Mouse (Mus musculus) embryonic facial prominence, embryonic 12.5 days (tissue): ENCODE results near the gene Olfr1396. TPM values are rescaled to one million over a fixed set of nuclear protein-coding genes. Genes with fewer than 3 reads are reported as not detected.

Experiments
- ATAC-seq: fragments of 200-750 bp; cut with Nextera tagmentation; 2 replicates; pipeline ENCODE4 v1.8.0; 2017; ENCODE audit not compliant: insufficient number of reproducible peaks, insufficient read depth, low FRiP score, low TSS enrichment
- H3K27ac ChIP-seq: fragments of 300-500 bp; sonication (generic); 2 replicates; pipeline ENCODE4 v1.5.1; 2016; ENCODE audit warnings: mild to moderate bottlenecking
- H3K27me3 ChIP-seq: fragments of 300-500 bp; sonication (generic); 2 replicates; pipeline ENCODE4 v1.6.1; 2016; ENCODE audit warnings: mild to moderate bottlenecking, moderate library complexity
- H3K36me3 ChIP-seq: fragments of 300-500 bp; sonication (generic); 2 replicates; pipeline ENCODE4 v1.6.1; 2016; ENCODE audit warnings: mild to moderate bottlenecking
- H3K4me1 ChIP-seq: fragments of 300-500 bp; sonication (generic); 2 replicates; pipeline ENCODE4 v1.6.1; 2016
- H3K4me2 ChIP-seq: fragments of 300-500 bp; sonication (generic); replicated peaks from 2 replicates; pipeline ENCODE4 v1.6.1; 2016; ENCODE audit warnings: mild to moderate bottlenecking, moderate library complexity
- H3K4me3 ChIP-seq: fragments of 300-500 bp; sonication (generic); 2 replicates; pipeline ENCODE4 v1.5.1; 2016; ENCODE audit warnings: mild to moderate bottlenecking
- H3K9ac ChIP-seq: fragments of 300-500 bp; sonication (generic); 2 replicates; pipeline ENCODE4 v1.6.1; 2016; ENCODE audit warnings: mild to moderate bottlenecking, moderate library complexity
- H3K9me3 ChIP-seq: fragments of 300-500 bp; sonication (generic); 2 replicates; pipeline ENCODE4 v1.6.1; 2016; ENCODE audit warnings: mild to moderate bottlenecking, moderate library complexity
- WGBS: fragments of 180-500 bp; shearing (Covaris S2); methylation state at CpG from one replicate; pipeline ENCODE4 v1.1.7; 2016; 5-methylcytosine and 5-hydroxymethylcytosine counted together
- polyA plus RNA-seq: library from polyadenylated mRNA; unstranded; fragments of >200 nt; fragmentation: Nextera tagmentation; extraction: Ambion mirVana; gene quantifications from 2 replicates; pipeline ENCODE4 v1.2.1, GENCODE M21; 2016

Gene Olfr1396
- polyA plus RNA-seq: not detected in 2 replicates

- H3K9me3 ChIP-seq: no peaks in the 10 kb centered on the region
- no peak within 1 kb of the TSS for H3K4me2 ChIP-seq
- H3K4me3 ChIP-seq: no peak within 1 kb of the TSS
- H3K27ac ChIP-seq: no peak within 1 kb of the TSS
- H3K27me3 ChIP-seq: no peaks in the 10 kb centered on the region
- no peak for ATAC-seq
- no peaks in the 10 kb centered on the region for H3K36me3 ChIP-seq
- H3K4me1 ChIP-seq: no peaks in the 10 kb centered on the region
- H3K9ac ChIP-seq: no peak within 1 kb of the TSS
These were observed at the start of gene Olfr1396 for GRCm38 (mm10) chr11:49114774-49115173. TSS of gene Olfr1396 (minus strand) at chr11:49114874.

DNA sequence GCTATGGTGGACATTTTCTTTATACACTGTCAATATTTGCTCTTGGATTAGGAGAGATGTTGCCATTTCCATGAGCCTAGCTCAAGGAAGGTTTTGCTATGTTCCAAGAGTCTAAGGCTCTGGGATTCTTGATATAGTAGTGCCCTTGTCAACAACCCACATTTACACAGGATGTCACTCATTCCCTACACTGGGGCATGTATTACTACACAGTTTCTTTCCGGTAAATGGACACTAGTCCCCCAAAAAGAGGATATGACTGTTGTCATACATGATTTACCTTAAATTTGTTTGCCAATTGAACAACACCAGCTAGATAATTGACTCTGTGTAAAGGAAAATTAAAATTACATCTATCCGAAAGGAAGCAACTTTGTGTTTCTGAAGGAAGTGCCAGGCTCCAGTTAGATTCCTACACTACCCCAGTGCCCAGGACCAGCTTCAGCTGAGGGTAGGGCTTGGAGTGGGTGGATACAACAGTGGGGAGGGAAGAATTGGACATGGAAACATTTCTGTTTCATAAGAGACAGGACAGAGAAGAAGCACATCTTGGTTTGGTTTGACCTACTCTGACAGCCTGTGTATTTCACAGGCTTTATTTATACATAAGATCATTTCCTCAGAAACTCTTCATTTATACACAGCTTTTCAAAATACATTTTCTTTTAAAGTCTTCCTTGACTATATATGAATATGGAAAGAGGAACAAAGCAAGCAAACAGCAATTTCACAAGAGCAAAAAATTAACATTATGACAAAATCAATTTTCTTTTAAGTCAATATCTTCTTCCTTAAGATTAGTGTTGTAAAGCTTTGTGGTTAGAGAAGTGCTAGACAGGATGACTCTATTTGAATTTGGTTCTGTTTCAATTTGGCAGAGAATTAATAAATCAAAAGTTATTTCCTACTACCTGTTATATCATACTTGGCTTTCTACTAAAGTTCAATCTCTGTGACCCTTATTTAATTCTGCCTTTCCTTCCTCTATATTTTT, 42.4 kb upstream of the Olfr1396 start:
- Histone ChIP-seq H3K4me2 (no peak overlapping the region), H3K4me1 (no peaks in the 10 kb centered on the region), H3K36me3 (no peaks in the 10 kb centered on the region), H3K4me3 (no peak overlapping the region), H3K9me3 (no peaks in the 10 kb centered on the region), H3K9ac (no peak overlapping the region), H3K27me3 (no peaks in the 10 kb centered on the region), H3K27ac (no peak overlapping the region)
- 89% methylated on average over 2 of the region's 2 CpGs for WGBS
- ATAC-seq: no peak

DNA sequence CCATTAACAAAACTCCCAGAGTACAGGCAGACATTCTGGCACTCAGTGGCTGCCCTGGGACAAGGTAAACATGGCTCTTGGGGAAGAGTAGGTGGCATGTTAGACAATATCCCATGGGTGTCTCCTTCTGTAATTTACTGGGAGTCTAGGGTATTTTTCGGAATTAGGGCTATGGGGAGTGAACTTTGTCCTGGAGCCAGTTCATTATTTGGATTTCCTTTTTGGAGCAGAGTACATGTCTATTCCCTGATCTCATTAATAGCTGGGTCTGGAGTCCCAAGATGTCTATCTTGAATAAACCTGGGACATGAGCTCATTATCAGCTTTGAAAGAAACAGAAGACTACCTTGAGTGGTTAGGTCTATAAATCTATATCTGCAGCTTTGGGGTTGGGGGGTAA, 39.4 kb upstream of the Olfr1396 start, which contains the start of gene Olfr1394:
Olfr1394 (plus strand) TSS at position 301 of the 400 bp plus-strand sequence.
- 83% methylated on average over 1 of the region's 1 CpGs for WGBS
- Histone ChIP-seq H3K9ac (no peak within 1 kb of the TSS), H3K4me1 (no peaks in the 10 kb centered on the region), H3K27me3 (no peaks in the 10 kb centered on the region), H3K9me3 (no peaks in the 10 kb centered on the region), H3K4me3 (no peak within 1 kb of the TSS), H3K4me2 (no peak within 1 kb of the TSS), H3K36me3 (no peaks in the 10 kb centered on the region), H3K27ac (no peak within 1 kb of the TSS)
- ATAC-seq: no peak

GRCm38 (mm10) chr11:49141974-49142373, 27.3 kb upstream of the Olfr1396 start, which contains the start of gene Olfr1395:
TSS of gene Olfr1395 (plus strand) at chr11:49142274.
- no peak within 1 kb of the TSS for H3K9ac ChIP-seq
- H3K36me3 ChIP-seq: no peaks in the 10 kb centered on the region
- no peak within 1 kb of the TSS for H3K4me2 ChIP-seq
- no peak for ATAC-seq
- H3K4me3 ChIP-seq: no peak within 1 kb of the TSS
- H3K27ac ChIP-seq: no peak within 1 kb of the TSS
- H3K27me3 ChIP-seq: no peaks in the 10 kb centered on the region
- 90% methylated on average over 6 of the region's 6 CpGs for WGBS
- no peaks in the 10 kb centered on the region for H3K4me1 ChIP-seq
- H3K9me3 ChIP-seq: no peaks in the 10 kb centered on the region

DNA sequence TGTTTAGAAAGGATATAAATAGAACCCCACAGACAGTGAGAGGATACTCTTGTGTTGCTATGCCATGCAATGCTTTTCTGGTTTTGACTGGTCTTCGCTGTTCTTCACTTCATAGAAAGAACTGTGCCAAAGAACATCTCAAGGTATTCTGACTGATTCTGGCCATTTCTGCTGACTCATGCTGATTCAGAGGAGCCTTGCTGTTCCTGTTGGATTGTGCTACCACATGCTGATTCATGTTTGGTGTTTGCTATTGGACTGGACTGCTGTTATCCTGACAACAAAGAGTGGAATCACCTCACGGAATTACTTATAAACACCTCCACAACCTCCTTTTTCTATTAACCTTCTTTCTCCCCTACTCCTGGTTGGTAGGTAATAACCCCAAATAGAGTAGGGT, 9.5 kb upstream of the Olfr1396 start:
- no peak overlapping the region for H3K4me3 ChIP-seq
- H3K4me2 ChIP-seq: no peak overlapping the region
- H3K9me3 ChIP-seq: no peaks in the 10 kb centered on the region
- H3K4me1 ChIP-seq: no peaks in the 10 kb centered on the region
- no peaks in the 10 kb centered on the region for H3K36me3 ChIP-seq
- no peak overlapping the region for H3K9ac ChIP-seq
- 84% methylated on average over 2 of the region's 2 CpGs for WGBS
- no peaks in the 10 kb centered on the region for H3K27me3 ChIP-seq
- no peak overlapping the region for H3K27ac ChIP-seq
- ATAC-seq: no peak

- 74% methylated on average over 3 of the region's 3 CpGs for WGBS
- H3K27ac ChIP-seq: no peak overlapping the region
- ATAC-seq: no peak
- H3K4me3 ChIP-seq: no peak overlapping the region
- H3K27me3 ChIP-seq: no peaks in the 10 kb centered on the region
- no peaks in the 10 kb centered on the region for H3K4me1 ChIP-seq
- H3K9me3 ChIP-seq: no peaks in the 10 kb centered on the region
- H3K4me2 ChIP-seq: no peak overlapping the region
- no peak overlapping the region for H3K9ac ChIP-seq
- no peaks in the 10 kb centered on the region for H3K36me3 ChIP-seq
These were observed 5.0 kb upstream of the Olfr1396 start for GRCm38 (mm10) chr11:49119635-49120034.

DNA sequence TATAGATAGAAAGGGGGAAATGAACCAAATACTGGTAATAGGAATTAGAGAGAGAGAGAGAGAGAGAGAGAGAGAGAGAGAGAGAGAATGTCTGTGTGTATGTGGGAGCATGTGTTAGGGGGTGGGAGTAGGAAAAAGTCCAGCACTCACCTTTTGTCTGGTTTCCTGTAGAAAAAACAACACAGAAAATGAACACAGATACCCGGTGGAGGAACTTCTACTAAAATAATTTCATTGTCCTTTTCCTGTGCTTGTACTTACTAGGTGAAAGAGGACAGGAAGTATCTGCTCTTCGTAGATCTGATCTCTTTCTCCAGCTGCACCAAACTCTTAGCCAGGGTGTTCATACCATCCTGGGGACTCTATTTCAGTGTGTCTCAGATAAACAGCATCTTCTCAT, 516 bp downstream of the Olfr1396 start:
- no peak overlapping the region for H3K4me3 ChIP-seq
- H3K36me3 ChIP-seq: no peaks in the 10 kb centered on the region
- H3K27ac ChIP-seq: no peak overlapping the region
- no peak for ATAC-seq
- H3K9ac ChIP-seq: no peak overlapping the region
- H3K4me2 ChIP-seq: no peak overlapping the region
- WGBS: 71% methylated on average over 2 of the region's 2 CpGs
- no peaks in the 10 kb centered on the region for H3K27me3 ChIP-seq
- no peaks in the 10 kb centered on the region for H3K4me1 ChIP-seq
- H3K9me3 ChIP-seq: no peaks in the 10 kb centered on the region

DNA sequence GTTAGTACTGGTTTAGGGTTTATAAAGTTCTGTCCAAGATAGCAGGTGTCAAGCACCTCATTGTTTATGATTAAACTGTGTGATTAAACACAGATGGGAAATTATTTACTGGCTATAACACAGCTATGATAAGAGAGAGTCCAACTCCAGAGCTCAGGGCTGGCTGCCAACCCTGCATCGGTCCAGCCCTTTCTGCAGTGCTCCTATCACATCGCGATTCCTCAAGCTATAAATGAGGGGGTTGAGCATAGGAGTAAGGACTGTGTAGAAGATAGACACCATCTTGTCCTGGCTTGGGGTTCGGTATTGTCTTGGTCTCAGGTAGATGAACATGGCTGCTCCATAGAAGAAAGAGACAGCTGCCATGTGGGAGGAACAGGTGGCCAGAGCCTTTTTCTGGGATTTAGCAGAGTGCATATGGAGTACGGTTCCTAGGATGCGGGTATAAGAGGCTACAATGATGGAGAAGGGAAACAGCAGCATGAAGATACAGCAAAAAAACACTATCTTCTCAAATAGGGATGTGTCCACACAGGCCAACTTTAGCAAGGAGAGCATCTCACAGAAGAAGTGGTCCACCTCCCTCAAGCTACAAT, 2.0 kb downstream of the Olfr1396 start:
- H3K27ac ChIP-seq: no peak overlapping the region
- no peak overlapping the region for H3K9ac ChIP-seq
- H3K4me3 ChIP-seq: no peak overlapping the region
- no peaks in the 10 kb centered on the region for H3K4me1 ChIP-seq
- no peak overlapping the region for H3K4me2 ChIP-seq
- 87% methylated on average over 6 of the region's 6 CpGs for WGBS
- no peak for ATAC-seq
- no peaks in the 10 kb centered on the region for H3K36me3 ChIP-seq
- no peaks in the 10 kb centered on the region for H3K27me3 ChIP-seq
- H3K9me3 ChIP-seq: no peaks in the 10 kb centered on the region

- H3K4me3 ChIP-seq: no peak overlapping the region
- H3K27me3 ChIP-seq: no peaks in the 10 kb centered on the region
- no peaks in the 10 kb centered on the region for H3K4me1 ChIP-seq
- 57% methylated on average over 1 of the region's 1 CpGs for WGBS
- H3K9ac ChIP-seq: no peak overlapping the region
- no peaks in the 10 kb centered on the region for H3K36me3 ChIP-seq
- no peak overlapping the region for H3K4me2 ChIP-seq
- H3K27ac ChIP-seq: no peak overlapping the region
- H3K9me3 ChIP-seq: no peaks in the 10 kb centered on the region
- no peak for ATAC-seq
These were observed 3.7 kb downstream of the Olfr1396 start for GRCm38 (mm10) chr11:49111000-49111399.

- Histone ChIP-seq H3K4me1 (no peaks in the 10 kb centered on the region), H3K4me2 (no peak overlapping the region), H3K27me3 (no peaks in the 10 kb centered on the region), H3K36me3 (no peaks in the 10 kb centered on the region), H3K9me3 (no peaks in the 10 kb centered on the region), H3K27ac (no peak overlapping the region), H3K9ac (no peak overlapping the region), H3K4me3 (no peak overlapping the region)
- ATAC-seq: no peak
- 36% methylated on average over 1 of the region's 1 CpGs for WGBS
These were observed 5.8 kb downstream of the Olfr1396 start for GRCm38 (mm10) chr11:49108833-49109232.

- WGBS: 49% methylated on average over 10 of the region's 10 CpGs
These were observed 6.8 kb downstream of the Olfr1396 start for GRCm38 (mm10) chr11:49107650-49108537.

More at GRCm38 (mm10) chr11:49107650-49108537, 6.8 kb downstream of the Olfr1396 start:
- Histone ChIP-seq H3K9me3 (no peaks in the 10 kb centered on the region), H3K36me3 (no peaks in the 10 kb centered on the region), H3K27me3 (no peaks in the 10 kb centered on the region), H3K27ac (no peak overlapping the region), H3K4me2 (no peak overlapping the region), H3K4me3 (no peak overlapping the region), H3K9ac (no peak overlapping the region), H3K4me1 (peaks cover 4% of the 10 kb centered on the region; the same call in 1 of the 2 replicates)
- ATAC-seq: no peak
